Mouse (Mus musculus): ENCODE measurements around the gene Cachd1.

DNA sequence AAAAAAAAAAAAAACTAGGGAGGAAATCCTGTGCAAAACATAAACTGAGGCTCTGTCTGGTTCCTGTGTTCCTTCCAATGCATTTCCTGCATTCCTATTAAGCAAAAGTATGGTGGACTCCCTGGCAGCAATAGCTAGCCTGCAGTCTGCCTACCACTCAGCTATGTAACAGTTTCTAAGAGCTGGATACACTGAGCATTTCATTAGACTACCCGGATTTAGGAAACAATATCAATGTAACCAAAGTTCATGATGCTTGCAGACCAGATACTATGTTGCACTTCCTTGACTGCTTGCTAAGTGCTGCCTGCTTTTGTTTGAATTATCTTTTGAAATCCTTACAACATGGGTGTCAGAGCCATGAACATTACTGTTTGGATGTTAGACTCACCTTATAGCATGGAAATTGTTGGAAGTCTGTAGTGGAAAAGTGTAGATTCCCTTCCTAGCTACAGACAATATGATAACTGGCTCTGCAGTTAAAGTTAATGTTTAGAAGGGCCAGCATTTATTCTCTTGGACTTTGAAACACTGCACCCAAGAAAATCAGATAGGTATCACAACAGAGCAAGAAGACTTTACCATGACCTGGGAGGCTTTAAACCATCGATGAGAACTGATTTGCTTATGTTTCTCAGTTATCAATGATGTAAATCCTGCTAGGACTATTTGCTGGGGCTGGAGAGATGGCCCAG lies 37.4 kb downstream of the Cachd1 start:
- TF ChIP-seq CTCF (IDR thresholded peaks at IDR 0.05; ENCODE audit: low read depth, low read length) (no peak), GATA1 (IDR thresholded peaks at IDR 0.05; ENCODE audit: borderline replicate concordance, low read length) (no peak), GATA2 (IDR thresholded peaks at IDR 0.05; ENCODE audit: borderline replicate concordance, low read depth, low read length) (no peak), POLR2AphosphoS5 (IDR thresholded peaks at IDR 0.05; ENCODE audit: insufficient replicate concordance, low read depth, low read length) (no peak)

Data from G1E (cell line).